Mouse (Mus musculus): ENCODE results near the gene Cyp2d10. TPM values are rescaled to one million over a fixed set of nuclear protein-coding genes. Genes with fewer than 3 reads are reported as not detected.
"Not testable (repeated sequence)": the region's sequence is repeated elsewhere in the genome, so short reads cannot be mapped to it uniquely, and the experiment has no call there.

Gene Cyp2d10
- total RNA-seq (2017), result not detected in 2 replicates

- no peak for ATAC-seq (replicated peaks; ENCODE audit: low read depth, poor library complexity, severe bottlenecking)
Measured at GRCm38 (mm10) chr15:82406981-82407380, at the start of gene Cyp2d10. TSS of gene Cyp2d10 (minus strand) at chr15:82407195.

GRCm38 (mm10) chr15:82456086-82456790 is 49.2 kb upstream of the Cyp2d10 start:
- ATAC-seq (replicated peaks; ENCODE audit: low read depth, poor library complexity, severe bottlenecking), result not testable (repeated sequence)

- ATAC-seq (replicated peaks; ENCODE audit: low read depth, poor library complexity, severe bottlenecking), result not testable (repeated sequence)
Measured at GRCm38 (mm10) chr15:82453501-82453900, 46.5 kb upstream of the Cyp2d10 start.

- ATAC-seq (replicated peaks; ENCODE audit: low read depth, poor library complexity, severe bottlenecking), result not testable (repeated sequence)
Measured at GRCm38 (mm10) chr15:82452133-82452532, 45.1 kb upstream of the Cyp2d10 start.

- ATAC-seq (replicated peaks; ENCODE audit: low read depth, poor library complexity, severe bottlenecking), result not testable (repeated sequence)
Measured at GRCm38 (mm10) chr15:82450045-82450444, 43.0 kb upstream of the Cyp2d10 start.

- ATAC-seq (replicated peaks; ENCODE audit: low read depth, poor library complexity, severe bottlenecking), result no peak
Measured at GRCm38 (mm10) chr15:82445196-82445595, 38.2 kb upstream of the Cyp2d10 start.

- no peak for ATAC-seq (replicated peaks; ENCODE audit: low read depth, poor library complexity, severe bottlenecking)
Measured at GRCm38 (mm10) chr15:82443658-82444057, 36.7 kb upstream of the Cyp2d10 start.

- 0 out of 2 replicates have a peak, but pooled peaks have one; percentile 18 for ATAC-seq (replicated peaks; ENCODE audit: low read depth, poor library complexity, severe bottlenecking)
Measured at GRCm38 (mm10) chr15:82437975-82438617, 31.1 kb upstream of the Cyp2d10 start.

GRCm38 (mm10) chr15:82435606-82436005 is 28.6 kb upstream of the Cyp2d10 start:
- ATAC-seq (replicated peaks; ENCODE audit: low read depth, poor library complexity, severe bottlenecking), result no peak

GRCm38 (mm10) chr15:82435011-82435410 is 28.0 kb upstream of the Cyp2d10 start:
- no peak for ATAC-seq (replicated peaks; ENCODE audit: low read depth, poor library complexity, severe bottlenecking)

- no peak for ATAC-seq (replicated peaks; ENCODE audit: low read depth, poor library complexity, severe bottlenecking)
Measured at GRCm38 (mm10) chr15:82434541-82434940, 27.5 kb upstream of the Cyp2d10 start.

- no peak for ATAC-seq (replicated peaks; ENCODE audit: low read depth, poor library complexity, severe bottlenecking)
Measured at GRCm38 (mm10) chr15:82433621-82434020, 26.6 kb upstream of the Cyp2d10 start.

- no peak for ATAC-seq (replicated peaks; ENCODE audit: low read depth, poor library complexity, severe bottlenecking)
Measured at GRCm38 (mm10) chr15:82433137-82433536, 26.1 kb upstream of the Cyp2d10 start, which contains the start of gene Cyp2d9. TSS of gene Cyp2d9 (plus strand) at chr15:82433437.

GRCm38 (mm10) chr15:82423471-82423870 is 16.5 kb upstream of the Cyp2d10 start:
- no peak for ATAC-seq (replicated peaks; ENCODE audit: low read depth, poor library complexity, severe bottlenecking)

GRCm38 (mm10) chr15:82422935-82423334 is 15.9 kb upstream of the Cyp2d10 start:
- ATAC-seq (replicated peaks; ENCODE audit: low read depth, poor library complexity, severe bottlenecking), result no peak

- no peak for ATAC-seq (replicated peaks; ENCODE audit: low read depth, poor library complexity, severe bottlenecking)
Measured at GRCm38 (mm10) chr15:82418616-82419015, 11.6 kb upstream of the Cyp2d10 start.

- ATAC-seq (replicated peaks; ENCODE audit: low read depth, poor library complexity, severe bottlenecking), result peak; percentile 99
Measured at GRCm38 (mm10) chr15:82416797-82417789, 10.1 kb upstream of the Cyp2d10 start.

- ATAC-seq (replicated peaks; ENCODE audit: low read depth, poor library complexity, severe bottlenecking), result no peak
Measured at GRCm38 (mm10) chr15:82407536-82407935, 541 bp upstream of the Cyp2d10 start.

- no peak for ATAC-seq (replicated peaks; ENCODE audit: low read depth, poor library complexity, severe bottlenecking)
Measured at GRCm38 (mm10) chr15:82404163-82404562, 2.8 kb downstream of the Cyp2d10 start.

GRCm38 (mm10) chr15:82403606-82404005 is 3.4 kb downstream of the Cyp2d10 start:
- ATAC-seq (replicated peaks; ENCODE audit: low read depth, poor library complexity, severe bottlenecking), result no peak

All from common myeloid progenitor, adult 5-6 weeks (primary cell).